Mouse (Mus musculus): ENCODE measurements around the gene Myo18a.

DNA sequence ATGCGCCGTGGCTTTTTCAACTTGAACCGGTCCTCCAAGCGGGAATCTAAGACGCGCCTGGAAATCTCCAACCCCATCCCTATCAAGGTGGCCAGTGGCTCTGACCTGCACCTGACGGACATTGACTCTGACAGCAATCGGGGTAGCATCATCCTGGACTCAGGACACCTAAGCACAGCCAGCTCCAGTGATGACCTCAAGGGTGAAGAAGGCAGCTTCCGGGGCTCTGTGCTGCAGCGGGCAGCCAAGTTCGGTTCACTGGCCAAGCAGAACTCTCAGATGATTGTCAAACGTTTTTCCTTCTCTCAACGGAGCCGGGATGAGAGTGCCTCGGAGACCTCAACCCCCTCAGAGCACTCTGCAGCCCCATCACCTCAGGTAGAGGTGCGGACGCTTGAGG lies 14.4 kb downstream of the Myo18a start:
- TF ChIP-seq CTCF (IDR thresholded peaks at IDR 0.05; ENCODE audit: low read depth) (no peak), EP300 (optimal IDR thresholded peaks at IDR 0.05) (no peak)
